Mouse (Mus musculus) C2C12 (cell line): ENCODE results near the gene Zfp69.

ENCODE experiments used
- CTCF ChIP-seq: IDR thresholded peaks from one replicate; pipeline ENCODE4 v1.5.1; 2011; ENCODE audit not compliant: control insufficient read depth, insufficient read depth, insufficient read length
- FOSL1 ChIP-seq: IDR thresholded peaks from one replicate; pipeline ENCODE4 v1.8.0; 2011; ENCODE audit warnings: mild to moderate bottlenecking, low read length; ENCODE audit not compliant: poor library complexity, insufficient read depth, severe bottlenecking
- MAX ChIP-seq: IDR thresholded peaks from one replicate; pipeline ENCODE4 v1.6.1; 2011; ENCODE audit warnings: mild to moderate bottlenecking, control low read depth

GRCm38 (mm10) chr4:120904533-120904932, 47.0 kb downstream of the Zfp69 start:
- no peak for TF ChIP-seq CTCF
- TF ChIP-seq MAX = no peak
- no peak for TF ChIP-seq FOSL1
